Mouse (Mus musculus) forebrain, embryonic 13.5 days (tissue): Measurements from ENCODE around the gene Dusp14. TPM values are rescaled to one million over a fixed set of nuclear protein-coding genes. Genes with fewer than 3 reads are reported as not detected.

Experiments
- ATAC-seq: fragments of 200-750 bp; cut with Nextera tagmentation; 2 replicates; pipeline ENCODE4 v1.8.0; 2017
- H3K27ac ChIP-seq: fragments of 300-500 bp; sonication (generic); 2 replicates; pipeline ENCODE4 v1.5.1; 2015; ENCODE audit warnings: inconsistent platforms, mild to moderate bottlenecking, moderate library complexity
- H3K27me3 ChIP-seq: fragments of 300-500 bp; sonication (generic); 2 replicates; pipeline ENCODE4 v1.6.1; 2015; ENCODE audit warnings: mild to moderate bottlenecking, inconsistent platforms
- H3K36me3 ChIP-seq: fragments of 300-500 bp; sonication (generic); 2 replicates; pipeline ENCODE4 v1.6.1; 2015; ENCODE audit warnings: mild to moderate bottlenecking, inconsistent platforms; ENCODE audit not compliant: poor library complexity, severe bottlenecking
- H3K4me1 ChIP-seq: fragments of 300-500 bp; sonication (generic); 2 replicates; pipeline ENCODE4 v1.6.1; 2015; ENCODE audit warnings: inconsistent platforms
- H3K4me2 ChIP-seq: fragments of 300-500 bp; sonication (generic); 2 replicates; pipeline ENCODE4 v1.6.1; 2015; ENCODE audit warnings: inconsistent platforms, mild to moderate bottlenecking, moderate library complexity
- H3K4me3 ChIP-seq: fragments of 300-500 bp; sonication (generic); 2 replicates; pipeline ENCODE4 v1.5.1; 2015; ENCODE audit warnings: mild to moderate bottlenecking, inconsistent platforms
- H3K9ac ChIP-seq: fragments of 300-500 bp; sonication (generic); 2 replicates; pipeline ENCODE4 v1.6.1; 2015; ENCODE audit warnings: mild to moderate bottlenecking, inconsistent platforms
- H3K9me3 ChIP-seq: fragments of 300-500 bp; sonication (generic); replicated peaks from 2 replicates; pipeline ENCODE4 v1.6.1; 2016; ENCODE audit warnings: inconsistent platforms
- whole genome bisulfite sequencing: fragments of 180-500 bp; shearing (Covaris S2); methylation state at CpG from one replicate; pipeline ENCODE4 v1.1.7; 2015; 5-methylcytosine and 5-hydroxymethylcytosine counted together
- polyA plus RNA-seq: library from polyadenylated mRNA; unstranded; fragments of >200 nt; fragmentation: Nextera tagmentation; extraction: Ambion mirVana; gene quantifications from 2 replicates; pipeline ENCODE4 v1.2.1, GENCODE M21; 2015

The Dusp14 gene
- 27.6 and 33.8 TPM in 2 replicates for polyA plus RNA-seq

- peaks cover 28% of the 10 kb centered on the region for H3K27me3 ChIP-seq
- H3K9ac ChIP-seq = peak within 1 kb of the TSS; percentile 73
- no peak for ATAC-seq
- peaks cover 37% of the 10 kb centered on the region for H3K4me1 ChIP-seq
- 19% methylated on average over 11 of the region's 11 CpGs for WGBS
- peak within 1 kb of the TSS; percentile 82 for H3K4me2 ChIP-seq
- H3K27ac ChIP-seq = 0 out of 2 replicates have a peak within 1 kb of the TSS, but pooled peaks have one; percentile 11
- no peaks in the 10 kb centered on the region for H3K9me3 ChIP-seq
- H3K36me3 ChIP-seq = no peaks in the 10 kb centered on the region
- peak within 1 kb of the TSS; percentile 57 for H3K4me3 ChIP-seq
Measured at GRCm38 (mm10) chr11:84069034-84069370, at the start of gene Dusp14. Gene Dusp14, minus strand, starts transcription at chr11:84069261.

GRCm38 (mm10) chr11:84117431-84117830 lies 48.4 kb upstream of the Dusp14 start:
- Histone ChIP-seq H3K4me1 (no peaks in the 10 kb centered on the region), H3K9me3 (no peaks in the 10 kb centered on the region), H3K4me3 (no peak overlapping the region), H3K27me3 (no peaks in the 10 kb centered on the region), H3K4me2 (no peak overlapping the region), H3K36me3 (peaks cover 78% of the 10 kb centered on the region), H3K27ac (no peak overlapping the region), H3K9ac (no peak overlapping the region)
- no peak for ATAC-seq
- WGBS = 89% methylated on average over 4 of the region's 4 CpGs

DNA sequence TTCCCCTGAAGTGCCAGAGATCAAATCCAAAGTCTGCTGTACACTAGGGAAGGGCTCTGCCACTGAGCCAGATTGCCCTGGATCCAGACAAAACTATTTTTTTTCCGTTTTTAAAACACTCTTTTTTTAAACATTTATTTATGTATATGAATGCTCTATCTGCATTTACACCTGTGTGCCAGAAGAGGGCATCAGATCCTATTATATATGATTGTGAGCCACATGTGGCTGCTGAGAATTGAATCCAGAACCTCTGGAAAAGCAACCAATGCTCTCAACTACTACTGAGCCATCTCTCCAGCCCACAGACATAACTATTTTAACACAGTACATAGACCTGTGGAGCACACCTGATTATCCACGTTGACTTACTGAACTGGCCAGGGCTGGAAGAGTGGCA lies 47.2 kb upstream of the Dusp14 start:
- no peak overlapping the region for H3K27ac ChIP-seq
- H3K4me3 ChIP-seq = no peak overlapping the region
- H3K27me3 ChIP-seq = no peaks in the 10 kb centered on the region
- no peak overlapping the region for H3K4me2 ChIP-seq
- no peaks in the 10 kb centered on the region for H3K9me3 ChIP-seq
- no peaks in the 10 kb centered on the region for H3K4me1 ChIP-seq
- H3K36me3 ChIP-seq = peaks cover 68% of the 10 kb centered on the region
- WGBS = 67% methylated on average over 2 of the region's 2 CpGs
- ATAC-seq = no peak
- H3K9ac ChIP-seq = no peak overlapping the region

DNA sequence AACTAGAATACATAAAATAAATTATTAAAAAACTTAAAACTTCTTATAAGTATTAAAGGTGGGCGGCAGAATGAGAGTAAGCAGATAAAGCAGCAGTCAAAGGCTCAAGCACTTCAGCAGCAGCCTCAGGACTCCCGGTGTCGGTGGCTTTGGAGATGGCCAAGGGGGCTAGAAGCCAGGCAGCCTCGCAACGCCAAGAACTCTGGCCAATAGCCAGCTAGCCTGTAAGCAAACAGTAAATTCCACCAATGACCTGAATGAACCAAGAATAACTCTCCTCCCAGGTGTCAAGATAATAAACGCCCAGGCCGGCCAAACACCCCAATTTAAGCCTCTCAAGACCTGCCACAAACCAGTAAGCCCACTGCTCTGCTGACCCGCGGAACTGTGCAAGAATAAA lies 46.6 kb upstream of the Dusp14 start:
- 84% methylated on average over 9 of the region's 9 CpGs for WGBS
- ATAC-seq = no peak
- Histone ChIP-seq H3K9ac (no peak overlapping the region), H3K36me3 (peaks cover 68% of the 10 kb centered on the region), H3K27me3 (no peaks in the 10 kb centered on the region), H3K27ac (no peak overlapping the region), H3K4me1 (no peaks in the 10 kb centered on the region), H3K4me3 (no peak overlapping the region), H3K4me2 (no peak overlapping the region), H3K9me3 (no peaks in the 10 kb centered on the region)

GRCm38 (mm10) chr11:84113623-84114022 lies 44.6 kb upstream of the Dusp14 start:
- no peak overlapping the region for H3K27ac ChIP-seq
- 88% methylated on average over 5 of the region's 5 CpGs for WGBS
- peaks cover 69% of the 10 kb centered on the region for H3K36me3 ChIP-seq
- H3K9ac ChIP-seq = no peak overlapping the region
- no peaks in the 10 kb centered on the region for H3K9me3 ChIP-seq
- no peak overlapping the region for H3K4me2 ChIP-seq
- H3K4me3 ChIP-seq = no peak overlapping the region
- ATAC-seq = no peak
- H3K4me1 ChIP-seq = no peaks in the 10 kb centered on the region
- no peaks in the 10 kb centered on the region for H3K27me3 ChIP-seq

DNA sequence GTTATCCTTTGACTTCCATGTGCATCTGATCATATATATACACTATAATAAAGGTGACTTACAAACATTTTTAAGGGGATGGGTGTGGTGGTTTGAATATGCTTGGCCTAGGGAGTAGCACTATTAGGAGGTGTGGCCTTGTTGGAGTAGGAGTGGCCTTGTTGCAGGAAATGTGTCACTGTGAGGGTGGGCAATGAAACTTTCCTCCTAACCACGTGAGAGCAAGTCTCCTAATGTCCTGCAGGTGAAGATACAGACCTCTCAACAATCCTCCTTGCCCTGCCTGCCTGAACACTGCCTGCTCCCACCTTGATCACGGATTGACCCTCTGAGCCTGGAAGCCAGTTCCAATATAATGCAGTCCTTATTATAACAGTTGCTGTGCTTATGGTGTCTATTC lies 38.1 kb upstream of the Dusp14 start:
- H3K9ac ChIP-seq = no peak overlapping the region
- no peak for ATAC-seq
- no peaks in the 10 kb centered on the region for H3K27me3 ChIP-seq
- 87% methylated on average over 2 of the region's 2 CpGs for WGBS
- H3K9me3 ChIP-seq = no peaks in the 10 kb centered on the region
- H3K27ac ChIP-seq = no peak overlapping the region
- H3K36me3 ChIP-seq = peaks cover 90% of the 10 kb centered on the region
- H3K4me3 ChIP-seq = no peak overlapping the region
- no peaks in the 10 kb centered on the region for H3K4me1 ChIP-seq
- H3K4me2 ChIP-seq = no peak overlapping the region

GRCm38 (mm10) chr11:84104036-84104435 lies 35.0 kb upstream of the Dusp14 start:
- Histone ChIP-seq H3K27me3 (no peaks in the 10 kb centered on the region), H3K36me3 (peaks cover 85% of the 10 kb centered on the region)
- 94% methylated on average over 6 of the region's 6 CpGs for WGBS

DNA sequence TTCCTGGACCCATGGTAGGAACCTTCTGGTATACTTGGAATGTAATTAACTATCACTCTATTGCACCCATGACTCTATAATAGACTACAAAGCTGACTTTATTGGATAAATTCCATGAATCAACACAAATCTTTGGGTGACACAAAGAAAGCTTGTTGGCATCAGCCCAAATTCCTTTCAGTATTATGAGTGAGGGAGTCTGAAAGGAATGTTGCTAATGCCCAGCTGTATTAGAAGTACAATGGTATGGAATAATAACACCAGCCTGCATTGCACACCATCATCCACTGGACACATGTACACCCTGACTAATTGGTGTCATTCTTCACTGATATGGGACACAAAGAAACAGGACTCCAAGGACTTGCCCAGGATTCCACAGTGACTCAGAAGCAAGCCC lies 32.1 kb upstream of the Dusp14 start:
- Histone ChIP-seq H3K4me2 (no peak overlapping the region), H3K9me3 (no peaks in the 10 kb centered on the region), H3K36me3 (peaks cover 71% of the 10 kb centered on the region), H3K4me1 (peaks cover 13% of the 10 kb centered on the region), H3K4me3 (no peak overlapping the region), H3K9ac (no peak overlapping the region), H3K27me3 (no peaks in the 10 kb centered on the region), H3K27ac (no peak overlapping the region)
- ATAC-seq = no peak

More at GRCm38 (mm10) chr11:84104036-84104435, 35.0 kb upstream of the Dusp14 start:
- Histone ChIP-seq H3K4me1 (peaks cover 11% of the 10 kb centered on the region), H3K9me3 (no peaks in the 10 kb centered on the region), H3K4me2 (no peak overlapping the region), H3K4me3 (no peak overlapping the region), H3K9ac (no peak overlapping the region), H3K27ac (no peak overlapping the region)
- no peak for ATAC-seq

DNA sequence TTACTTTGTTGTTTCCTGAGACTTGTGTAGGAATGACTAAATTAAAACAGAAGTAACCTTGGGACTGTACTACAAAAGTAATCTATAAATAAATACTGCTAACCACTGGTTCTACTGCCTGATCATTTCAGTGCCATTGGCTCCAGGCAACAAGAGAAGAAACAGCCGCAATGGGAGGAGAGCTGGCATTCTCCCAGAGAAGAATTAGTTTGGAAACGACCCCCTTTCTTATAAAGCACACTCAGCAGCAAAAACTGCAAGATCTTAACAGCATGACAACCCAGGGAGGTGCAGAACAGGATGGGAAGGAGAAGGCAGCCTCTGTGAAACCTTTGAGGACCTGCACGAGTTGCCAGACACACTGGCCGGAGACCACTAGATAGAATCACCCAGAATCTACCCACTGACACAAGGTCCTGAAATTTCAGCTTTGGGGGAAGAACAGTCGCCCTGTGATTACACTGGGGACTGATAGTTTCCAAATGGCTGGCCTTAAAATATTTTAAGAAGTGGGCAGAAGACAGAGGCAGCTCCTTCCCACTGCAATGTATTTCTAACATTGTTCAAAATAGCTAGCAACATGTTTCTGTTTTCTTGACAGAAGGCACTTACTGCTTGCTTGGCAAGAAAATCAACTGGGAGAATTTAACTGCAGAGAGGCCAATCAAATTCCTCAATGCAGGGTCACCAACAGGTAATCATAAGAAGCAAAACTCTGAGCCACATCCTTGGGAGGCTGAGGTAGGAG lies 28.4 kb upstream of the Dusp14 start:
- H3K27ac ChIP-seq = no peak overlapping the region
- no peak overlapping the region for H3K9ac ChIP-seq
- peaks cover 13% of the 10 kb centered on the region for H3K4me1 ChIP-seq
- ATAC-seq = no peak
- H3K4me2 ChIP-seq = no peak overlapping the region
- H3K4me3 ChIP-seq = no peak overlapping the region
- H3K27me3 ChIP-seq = no peaks in the 10 kb centered on the region
- WGBS = 74% methylated on average over 5 of the region's 5 CpGs
- peaks cover 57% of the 10 kb centered on the region for H3K36me3 ChIP-seq
- no peaks in the 10 kb centered on the region for H3K9me3 ChIP-seq

DNA sequence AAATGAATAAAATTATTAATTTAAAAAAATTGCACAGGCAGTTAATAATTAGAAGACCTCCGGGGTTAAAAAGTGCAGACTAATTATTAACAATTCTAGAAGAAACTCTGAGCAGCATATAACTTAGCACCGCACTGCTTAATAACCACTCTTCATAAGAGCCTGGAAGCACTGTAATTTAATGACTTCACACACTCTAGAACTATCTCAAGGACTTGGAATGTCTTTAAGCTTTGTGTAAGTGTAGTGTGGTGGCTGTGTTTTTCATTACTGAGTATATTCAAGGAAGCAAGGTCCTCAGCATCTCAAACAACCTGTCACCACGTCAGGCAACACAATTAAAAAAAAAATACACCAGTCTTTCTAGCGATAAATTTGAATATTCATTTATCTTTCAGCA lies 26.0 kb upstream of the Dusp14 start:
- peaks cover 3% of the 10 kb centered on the region; the same call in 1 of the 2 replicates for H3K4me1 ChIP-seq
- WGBS = 77% methylated on average over 4 of the region's 4 CpGs
- no peaks in the 10 kb centered on the region for H3K9me3 ChIP-seq
- H3K27me3 ChIP-seq = no peaks in the 10 kb centered on the region
- H3K4me3 ChIP-seq = no peak overlapping the region
- peaks cover 53% of the 10 kb centered on the region for H3K36me3 ChIP-seq
- H3K9ac ChIP-seq = no peak overlapping the region
- H3K4me2 ChIP-seq = no peak overlapping the region
- no peak overlapping the region for H3K27ac ChIP-seq
- no peak for ATAC-seq

DNA sequence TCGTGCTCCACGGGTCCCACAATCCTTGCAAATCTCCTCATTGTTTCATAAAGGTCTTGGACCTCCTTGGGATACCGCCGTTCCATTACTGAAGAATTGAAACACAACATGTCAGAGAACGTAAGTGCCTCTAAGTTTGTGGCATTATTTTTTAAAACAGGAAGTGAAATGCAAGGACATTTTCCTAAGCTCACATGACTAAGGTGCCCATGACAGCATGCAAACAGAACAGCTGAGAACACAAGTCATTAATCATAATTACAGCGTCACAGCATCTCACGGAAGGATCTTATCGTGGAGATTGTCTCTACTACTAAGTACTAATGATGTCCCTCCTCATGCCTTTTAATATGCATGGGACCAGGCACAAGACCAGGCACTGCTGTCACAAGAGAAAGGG lies 21.5 kb upstream of the Dusp14 start:
- Histone ChIP-seq H3K36me3 (peaks cover 62% of the 10 kb centered on the region), H3K9ac (no peak overlapping the region), H3K4me2 (no peak overlapping the region), H3K27ac (no peak overlapping the region), H3K27me3 (no peaks in the 10 kb centered on the region), H3K4me1 (no peaks in the 10 kb centered on the region), H3K9me3 (no peaks in the 10 kb centered on the region), H3K4me3 (no peak overlapping the region)
- no peak for ATAC-seq
- WGBS = 89% methylated on average over 8 of the region's 8 CpGs

GRCm38 (mm10) chr11:84081901-84082300 lies 12.8 kb upstream of the Dusp14 start:
- Histone ChIP-seq H3K27me3 (no peaks in the 10 kb centered on the region), H3K9ac (no peak overlapping the region), H3K36me3 (peaks cover 55% of the 10 kb centered on the region), H3K4me2 (no peak overlapping the region), H3K9me3 (no peaks in the 10 kb centered on the region), H3K27ac (no peak overlapping the region), H3K4me1 (0 out of 2 replicates have a peak, but pooled peaks cover 4% of the 10 kb centered on the region), H3K4me3 (no peak overlapping the region)
- 81% methylated on average over 5 of the region's 5 CpGs for WGBS
- ATAC-seq = no peak

DNA sequence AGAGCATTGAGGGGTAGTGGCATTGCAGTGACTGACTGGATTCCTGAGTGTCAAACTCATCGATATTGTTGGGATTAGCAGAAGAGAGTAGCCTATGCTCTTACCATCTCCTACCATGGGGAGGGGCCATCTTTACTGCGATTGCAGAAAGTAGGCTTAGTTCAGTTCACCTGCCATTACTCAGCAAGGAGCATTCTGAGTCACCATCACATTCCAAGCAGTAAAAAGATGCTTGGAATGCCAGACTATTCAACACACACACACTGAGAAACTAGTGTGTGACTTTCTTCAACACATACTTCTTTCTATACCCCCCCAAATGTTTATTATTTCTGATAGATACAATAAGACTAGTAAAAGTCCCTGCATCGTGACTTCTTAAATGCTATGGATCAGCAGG lies 11.3 kb upstream of the Dusp14 start:
- Histone ChIP-seq H3K27ac (no peak overlapping the region), H3K27me3 (no peaks in the 10 kb centered on the region), H3K4me3 (no peak overlapping the region), H3K4me1 (0 out of 2 replicates have a peak, but pooled peaks cover 4% of the 10 kb centered on the region), H3K4me2 (no peak overlapping the region), H3K36me3 (peaks cover 48% of the 10 kb centered on the region), H3K9me3 (no peaks in the 10 kb centered on the region), H3K9ac (no peak overlapping the region)
- ATAC-seq = no peak
- WGBS = 93% methylated on average over 3 of the region's 3 CpGs
